Mouse (Mus musculus): ENCODE measurements at regions not wholly inside any gene's neighbourhood (a gene's known extent, or its start where the extent isn't known, plus 50 kb on each side); places are given as distances from the start of the nearest gene placed in this dataset.

GRCm38 (mm10) chr1:67477006-67477405 lies 354.2 kb downstream of the Cps1 start:
- Histone ChIP-seq H3K36me3 (no peaks in the 10 kb centered on the region), H3K4me2 (replicated peaks) (no peak overlapping the region), H3K4me1 (no peaks in the 10 kb centered on the region), H3K4me3 (no peak overlapping the region), H3K9ac (replicated peaks) (no peak overlapping the region), H3K9me3 (no peaks in the 10 kb centered on the region), H3K27me3 (no peaks in the 10 kb centered on the region), H3K27ac (replicated peaks) (no peak overlapping the region)
- ATAC-seq (replicated peaks): no peak
- whole genome bisulfite sequencing: 66% methylated on average over 11 of the region's 11 CpGs

GRCm38 (mm10) chr1:67477966-67478365 lies 355.1 kb downstream of the Cps1 start:
- ATAC-seq (replicated peaks): no peak
- Histone ChIP-seq H3K4me3 (no peak overlapping the region), H3K36me3 (no peaks in the 10 kb centered on the region), H3K27ac (replicated peaks) (no peak overlapping the region), H3K9ac (replicated peaks) (no peak overlapping the region), H3K4me1 (no peaks in the 10 kb centered on the region), H3K4me2 (replicated peaks) (no peak overlapping the region), H3K27me3 (no peaks in the 10 kb centered on the region), H3K9me3 (no peaks in the 10 kb centered on the region)
- 86% methylated on average over 3 of the region's 3 CpGs for WGBS

DNA sequence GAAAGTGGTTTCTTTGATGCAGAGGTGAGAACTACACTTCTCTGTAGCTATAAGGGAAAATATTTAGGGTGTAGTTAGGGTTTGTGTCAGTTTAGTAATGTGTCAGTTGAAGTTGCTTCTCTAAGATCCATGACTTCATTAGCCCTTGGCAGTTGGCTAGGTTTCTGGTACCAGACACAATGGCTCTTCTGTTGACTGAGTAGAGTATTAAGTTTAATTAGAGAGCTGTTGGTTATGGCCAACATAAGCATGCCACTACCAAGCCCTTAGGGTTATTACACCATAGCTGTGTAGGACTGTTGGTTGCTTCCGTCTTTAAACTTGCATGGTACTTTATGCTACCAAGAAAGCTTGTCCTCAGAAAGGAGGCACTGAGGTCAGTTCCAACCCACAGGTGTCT lies 359.1 kb downstream of the Cps1 start:
- H3K4me1 ChIP-seq: no peaks in the 10 kb centered on the region
- no peak overlapping the region for H3K4me2 ChIP-seq (replicated peaks)
- no peak overlapping the region for H3K9ac ChIP-seq (replicated peaks)
- 79% methylated on average over 1 of the region's 1 CpGs for WGBS
- ATAC-seq (replicated peaks): no peak
- H3K9me3 ChIP-seq: no peaks in the 10 kb centered on the region
- no peaks in the 10 kb centered on the region for H3K27me3 ChIP-seq
- H3K36me3 ChIP-seq: no peaks in the 10 kb centered on the region
- H3K4me3 ChIP-seq: no peak overlapping the region
- H3K27ac ChIP-seq (replicated peaks): no peak overlapping the region

DNA sequence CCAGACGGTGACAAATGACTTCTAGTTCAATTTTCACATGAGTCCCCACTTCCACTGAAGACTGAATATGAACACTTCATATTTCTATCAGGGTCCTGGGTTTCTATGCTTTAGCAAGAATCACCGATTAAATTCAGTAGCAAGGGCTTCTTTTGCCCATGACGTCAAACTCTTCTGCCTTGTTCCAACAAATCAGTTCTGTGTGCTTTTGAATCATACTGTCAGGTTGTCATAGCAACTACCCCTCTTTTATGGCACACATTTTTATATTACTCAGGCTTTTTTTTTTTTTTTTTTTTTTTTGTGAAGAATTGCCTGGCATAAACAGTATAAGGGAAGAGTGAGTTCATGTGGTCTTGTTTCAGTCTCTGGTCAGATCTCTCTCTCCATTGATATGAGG lies 381.3 kb downstream of the Cps1 start:
- H3K4me2 ChIP-seq (replicated peaks): no peak overlapping the region
- H3K4me1 ChIP-seq: no peaks in the 10 kb centered on the region
- no peak overlapping the region for H3K9ac ChIP-seq (replicated peaks)
- H3K27me3 ChIP-seq: no peaks in the 10 kb centered on the region
- 72% methylated on average over 3 of the region's 3 CpGs for WGBS
- no peak overlapping the region for H3K27ac ChIP-seq (replicated peaks)
- H3K36me3 ChIP-seq: no peaks in the 10 kb centered on the region
- no peak overlapping the region for H3K4me3 ChIP-seq
- no peaks in the 10 kb centered on the region for H3K9me3 ChIP-seq
- ATAC-seq (replicated peaks): no peak

DNA sequence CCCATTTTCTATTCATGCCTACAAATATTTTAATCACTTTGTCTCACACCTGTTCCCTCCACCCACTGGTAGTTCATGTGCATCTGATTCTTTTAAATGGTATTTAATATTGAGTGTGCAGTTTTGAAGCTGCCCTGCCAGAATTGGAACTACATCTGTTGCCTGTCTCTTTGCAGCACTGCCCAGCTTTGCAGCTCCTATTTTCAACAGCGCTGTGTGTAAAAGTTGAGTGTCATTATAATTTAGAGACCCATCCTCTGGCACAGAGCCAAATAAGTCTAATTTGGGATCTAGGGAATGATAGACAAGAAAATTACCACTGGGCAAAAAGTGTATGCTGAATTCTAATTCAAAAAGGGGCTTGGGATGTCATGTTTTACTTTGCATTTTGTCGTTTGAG lies 382.9 kb downstream of the Cps1 start:
- no peak overlapping the region for H3K9ac ChIP-seq (replicated peaks)
- H3K27me3 ChIP-seq: no peaks in the 10 kb centered on the region
- H3K27ac ChIP-seq (replicated peaks): no peak overlapping the region
- H3K4me2 ChIP-seq (replicated peaks): no peak overlapping the region
- ATAC-seq (replicated peaks): 0 out of 2 replicates have a peak, but pooled peaks have one; percentile 38
- no peaks in the 10 kb centered on the region for H3K9me3 ChIP-seq
- WGBS: 52% methylated on average over 2 of the region's 2 CpGs
- no peaks in the 10 kb centered on the region for H3K36me3 ChIP-seq
- H3K4me3 ChIP-seq: no peak overlapping the region
- H3K4me1 ChIP-seq: no peaks in the 10 kb centered on the region

GRCm38 (mm10) chr1:67518295-67518694 lies 395.5 kb downstream of the Cps1 start:
- Histone ChIP-seq H3K9me3 (no peaks in the 10 kb centered on the region), H3K36me3 (no peaks in the 10 kb centered on the region), H3K27ac (replicated peaks) (no peak overlapping the region), H3K4me3 (no peak overlapping the region), H3K4me2 (replicated peaks) (no peak overlapping the region), H3K9ac (replicated peaks) (no peak overlapping the region), H3K4me1 (no peaks in the 10 kb centered on the region), H3K27me3 (no peaks in the 10 kb centered on the region)
- 91% methylated on average over 3 of the region's 3 CpGs for WGBS
- no peak for ATAC-seq (replicated peaks)

DNA sequence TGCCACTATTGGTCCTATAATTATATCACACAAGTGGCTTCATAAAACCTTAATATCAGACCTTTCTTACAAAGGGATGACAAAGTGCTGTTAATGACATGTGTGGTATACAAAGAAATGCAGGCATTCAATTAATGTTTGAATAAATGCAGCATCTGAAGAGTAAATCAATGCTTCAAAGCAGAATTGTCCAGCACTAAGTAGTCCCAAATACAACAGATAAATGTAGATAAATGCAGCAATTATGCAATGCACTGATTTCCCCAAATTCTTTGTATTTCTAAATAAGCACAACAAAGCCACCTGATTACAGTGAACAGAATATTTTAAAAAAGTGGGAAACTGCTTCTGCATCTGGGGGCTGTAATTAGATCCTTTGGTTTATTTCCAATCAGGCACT lies 435.9 kb downstream of the Cps1 start:
- H3K4me3 ChIP-seq: no peak overlapping the region
- H3K4me2 ChIP-seq (replicated peaks): no peak overlapping the region
- no peaks in the 10 kb centered on the region for H3K36me3 ChIP-seq
- ATAC-seq (replicated peaks): 0 out of 2 replicates have a peak, but pooled peaks have one; percentile 57
- H3K27ac ChIP-seq (replicated peaks): no peak overlapping the region
- H3K9me3 ChIP-seq: no peaks in the 10 kb centered on the region
- no peaks in the 10 kb centered on the region for H3K27me3 ChIP-seq
- no peak overlapping the region for H3K9ac ChIP-seq (replicated peaks)
- no peaks in the 10 kb centered on the region for H3K4me1 ChIP-seq

- peak; percentile 57 for ATAC-seq (replicated peaks)
- 48% methylated on average over 1 of the region's 1 CpGs for WGBS
These were observed 436.4 kb downstream of the Cps1 start for GRCm38 (mm10) chr1:67559179-67559578.

GRCm38 (mm10) chr1:67571616-67572015 lies 448.8 kb downstream of the Cps1 start:
- no peak overlapping the region for H3K4me3 ChIP-seq
- WGBS: 63% methylated on average over 1 of the region's 1 CpGs
- no peak overlapping the region for H3K9ac ChIP-seq (replicated peaks)
- H3K27ac ChIP-seq (replicated peaks): no peak overlapping the region
- H3K27me3 ChIP-seq: no peaks in the 10 kb centered on the region
- ATAC-seq (replicated peaks): no peak
- no peaks in the 10 kb centered on the region for H3K36me3 ChIP-seq
- no peaks in the 10 kb centered on the region for H3K9me3 ChIP-seq
- no peak overlapping the region for H3K4me2 ChIP-seq (replicated peaks)
- H3K4me1 ChIP-seq: no peaks in the 10 kb centered on the region

More at GRCm38 (mm10) chr1:67559179-67559578, 436.4 kb downstream of the Cps1 start:
- Histone ChIP-seq H3K27ac (replicated peaks) (no peak overlapping the region), H3K4me1 (no peaks in the 10 kb centered on the region), H3K36me3 (no peaks in the 10 kb centered on the region), H3K9ac (replicated peaks) (no peak overlapping the region), H3K4me2 (replicated peaks) (no peak overlapping the region), H3K4me3 (no peak overlapping the region), H3K9me3 (no peaks in the 10 kb centered on the region), H3K27me3 (no peaks in the 10 kb centered on the region)

DNA sequence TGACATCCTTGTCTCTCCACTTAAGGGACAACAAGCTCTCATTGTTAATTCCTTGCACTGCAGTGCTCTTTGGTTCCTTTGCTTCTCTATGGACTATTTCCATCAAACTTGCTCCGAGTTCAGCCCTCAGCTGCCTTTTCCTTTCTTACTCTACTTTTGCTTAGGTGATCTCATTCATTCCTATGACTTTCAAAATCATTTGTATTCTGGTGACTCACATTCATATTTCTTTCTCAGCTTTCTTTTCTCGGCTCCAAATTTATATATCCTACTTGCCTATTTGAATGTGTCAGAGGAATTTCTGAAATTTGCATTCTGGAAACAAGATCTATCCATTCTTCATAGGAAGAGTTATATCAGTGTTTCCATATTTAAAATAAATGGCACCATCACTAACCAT lies 456.9 kb downstream of the Cps1 start:
- H3K4me1 ChIP-seq: no peaks in the 10 kb centered on the region
- no peak overlapping the region for H3K4me3 ChIP-seq
- WGBS: 94% methylated on average over 2 of the region's 2 CpGs
- no peak overlapping the region for H3K27ac ChIP-seq (replicated peaks)
- no peak for ATAC-seq (replicated peaks)
- no peaks in the 10 kb centered on the region for H3K36me3 ChIP-seq
- no peaks in the 10 kb centered on the region for H3K9me3 ChIP-seq
- no peak overlapping the region for H3K9ac ChIP-seq (replicated peaks)
- no peaks in the 10 kb centered on the region for H3K27me3 ChIP-seq
- no peak overlapping the region for H3K4me2 ChIP-seq (replicated peaks)
